Mouse (Mus musculus): ENCODE measurements around the gene Hcls1. TPM values are rescaled to one million over a fixed set of nuclear protein-coding genes. Genes with fewer than 3 reads are reported as not detected.

The Hcls1 gene
- 2.5 and 3.2 TPM in 2 replicates for polyA plus RNA-seq (2021; fragmentation: Nextera tagmentation)
- long read RNA-seq, experiment 1, transcript Hcls1-201 (14 exons, 2,016 nt): major isoform, 20 of 21 reads
- long read RNA-seq, experiment 1, partial matches to known transcripts: 0 of 21 reads
- long read RNA-seq, experiment 1, other reads (novel, unspliced or antisense): 1 of 21 reads
- long read RNA-seq, experiment 2, partial matches to known transcripts: 0 of 4 reads
- long read RNA-seq, experiment 2, other reads (novel, unspliced or antisense): 0 of 4 reads

DNA sequence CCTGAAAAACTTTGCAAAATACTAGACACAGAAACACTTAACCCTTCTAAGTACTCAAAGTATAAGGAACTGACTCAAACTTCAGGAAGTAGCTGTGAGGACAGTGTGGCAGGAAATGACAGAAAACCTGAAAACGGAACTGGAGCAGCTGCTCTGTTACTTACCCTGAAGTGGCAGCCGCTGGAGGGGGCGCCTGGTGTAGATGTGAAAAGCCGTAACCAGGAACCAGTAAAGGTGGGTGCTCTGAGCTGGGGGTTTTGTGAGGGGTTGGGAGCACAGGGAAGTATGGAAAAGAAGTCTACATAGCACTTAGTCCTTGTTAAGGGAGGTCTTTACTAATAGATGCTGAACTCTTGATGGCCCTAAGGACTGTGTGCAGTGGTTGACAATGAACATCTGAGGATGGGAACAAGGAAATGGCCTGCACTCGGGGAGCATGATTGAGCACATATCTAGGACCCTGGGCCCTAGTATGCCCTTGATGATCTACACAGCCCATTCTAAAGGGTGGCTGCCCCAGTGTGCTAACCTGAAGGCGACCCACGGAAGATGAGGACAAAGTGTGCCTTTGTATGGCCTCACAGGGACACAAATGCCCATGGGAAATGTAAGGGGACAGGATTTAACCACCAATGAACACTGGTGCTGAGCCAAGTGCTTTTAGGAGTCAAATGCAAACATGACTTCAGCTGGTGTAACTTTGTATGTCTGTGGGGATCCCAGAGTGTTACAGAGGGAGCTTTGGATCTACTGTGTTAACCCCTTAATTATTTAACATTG, at the start of gene Hcls1:
Hcls1 (plus strand) TSS at position 143 of the 780 bp plus-strand sequence.

DNA sequence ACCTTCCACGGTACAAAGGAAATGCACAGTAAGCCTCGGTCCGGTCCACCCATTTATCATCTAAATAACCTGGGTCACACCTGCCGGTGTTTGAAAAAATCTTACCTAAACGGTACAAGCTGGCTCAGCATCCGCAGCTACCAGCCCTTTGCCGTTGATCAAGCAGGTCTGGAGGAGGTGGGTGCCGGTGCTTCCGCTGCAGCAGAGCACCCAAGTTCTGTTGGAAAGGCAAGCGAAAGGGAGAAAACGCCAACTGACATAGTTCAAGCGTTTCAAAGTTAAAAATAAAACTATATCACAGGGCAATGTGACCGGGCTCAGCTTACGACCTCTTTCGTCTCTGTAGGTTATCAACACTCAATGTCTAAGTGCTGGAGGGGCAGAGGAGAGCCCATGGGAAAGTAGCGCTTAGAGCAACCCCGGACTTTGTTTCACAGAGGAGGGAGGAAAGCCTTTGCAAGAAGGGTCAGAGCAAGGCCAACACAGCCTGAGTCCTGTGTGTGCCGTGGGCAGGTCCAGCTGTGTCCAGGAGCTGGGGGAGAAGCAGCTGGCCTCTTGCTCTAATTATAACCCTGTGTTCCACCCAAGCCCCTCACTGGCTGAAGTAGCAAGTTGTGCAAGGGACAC, 55.3 kb downstream of the Hcls1 start, which contains the start of gene Fbxo40:
Fbxo40 (minus strand) TSS at position 469 of the 627 bp plus-strand sequence.

DNA sequence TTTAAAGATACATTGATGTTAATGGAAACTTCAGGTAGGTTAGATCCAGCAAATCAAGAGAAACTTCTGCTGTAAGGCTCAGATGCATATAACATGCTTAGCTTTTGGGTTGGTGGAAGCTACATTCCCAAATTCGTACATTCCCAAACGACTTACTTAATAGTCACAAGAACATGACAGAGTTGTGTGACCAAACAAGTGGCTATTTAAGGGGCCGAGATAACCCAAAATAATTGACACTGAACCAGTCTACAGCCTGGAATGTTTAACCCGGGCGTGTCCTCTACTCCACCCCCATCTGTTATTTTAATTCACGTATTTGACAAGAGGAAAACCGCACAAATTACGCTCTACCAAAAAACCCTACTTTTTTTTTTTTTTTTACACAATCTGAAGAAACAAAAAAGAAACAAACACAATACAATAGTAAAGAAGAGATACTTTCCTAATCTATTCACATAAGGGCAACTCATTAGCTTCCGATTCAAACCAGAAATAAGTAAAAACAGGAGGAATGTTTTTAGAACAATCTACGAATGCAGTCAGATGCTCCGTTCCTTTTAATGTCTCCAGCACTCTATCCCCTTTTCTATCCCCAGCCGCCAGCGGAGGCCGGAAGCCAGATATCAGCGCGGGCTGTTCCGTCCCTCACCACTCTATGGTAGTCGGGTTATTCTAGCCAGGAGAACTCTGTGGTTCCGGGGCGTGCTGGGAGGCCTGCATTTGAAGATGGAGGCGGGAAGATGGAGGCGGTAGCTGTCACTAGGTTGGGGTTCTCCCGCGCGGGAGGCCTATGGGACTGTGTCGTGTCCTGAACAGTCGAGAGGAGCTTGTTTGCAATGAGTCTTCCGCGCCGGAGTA, 76.5 kb downstream of the Hcls1 start, which contains the start of gene Polq:
Polq (plus strand) TSS at position 726 of the 861 bp plus-strand sequence.

Other genes starting within 250 kb of the Hcls1 start
- 0.15 and 0.26 TPM in 2 replicates for gene Ildr1, start 241.0 kb upstream of the Hcls1 start, polyA plus RNA-seq (2021; fragmentation: Nextera tagmentation)
- 23.8 and 30.6 TPM in 2 replicates for gene Slc15a2, start 150.0 kb upstream of the Hcls1 start, polyA plus RNA-seq (2021; fragmentation: Nextera tagmentation)
- gene Iqcb1, start 106.6 kb upstream of the Hcls1 start, polyA plus RNA-seq (2021; fragmentation: Nextera tagmentation): 55.2 and 73.5 TPM in 2 replicates
- gene Eaf2, start 60.0 kb upstream of the Hcls1 start, polyA plus RNA-seq (2021; fragmentation: Nextera tagmentation): 1.2 and 1.5 TPM in 2 replicates
- gene Golgb1, start 59.8 kb upstream of the Hcls1 start, polyA plus RNA-seq (2021; fragmentation: Nextera tagmentation): 116 and 133 TPM in 2 replicates
- not detected in 2 replicates for gene Fbxo40, start 55.5 kb downstream of the Hcls1 start, polyA plus RNA-seq (2021; fragmentation: Nextera tagmentation)
- gene Polq, start 76.8 kb downstream of the Hcls1 start, polyA plus RNA-seq (2021; fragmentation: Nextera tagmentation): 0.09 and 0.17 TPM in 2 replicates